In the genomic region with DNA sequence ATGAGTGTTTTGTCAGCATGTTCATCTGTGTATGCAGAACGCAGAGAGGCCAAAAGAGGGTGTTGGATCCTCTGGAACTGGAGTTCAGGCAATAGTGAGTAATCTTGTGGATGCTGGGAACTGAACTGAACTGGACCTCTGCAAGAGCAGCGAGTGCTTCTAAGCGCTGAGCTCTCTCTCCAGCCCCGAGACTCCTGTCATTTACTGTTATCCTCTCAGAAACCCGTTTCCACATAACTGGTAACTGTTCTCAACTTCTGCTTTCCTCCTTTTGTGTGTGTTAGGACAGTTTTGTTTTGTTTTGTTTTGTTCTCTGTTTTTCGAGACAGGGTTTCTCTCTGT, we compare ENCODE assay signal across 8 mouse cellular contexts. TPM values are rescaled to one million over a fixed set of nuclear protein-coding genes. Genes with fewer than 3 reads are reported as not detected.
DNase-seq lines count a peak whose midpoint lies in the region; ATAC-seq lines count a peak whose summit lies in the region.

No protein-coding gene starts in this region.

- no peaks in the 10 kb centered on the region for H3K9me3 ChIP-seq in heart, embryonic 12.5 days (replicated peaks)
- H3K9me3 ChIP-seq in hindbrain, embryonic 16.5 days (ENCODE audit: control insufficient read depth, low read length), result no peaks in the 10 kb centered on the region
- H3K9me3 ChIP-seq in midbrain, embryonic 12.5 days, result no peaks in the 10 kb centered on the region

- no peak overlapping the region for H3K27ac ChIP-seq in heart, embryonic 12.5 days (ENCODE audit: poor library complexity, severe bottlenecking)
- no peak overlapping the region for H3K27ac ChIP-seq in hindbrain, embryonic 16.5 days (ENCODE audit: low read depth, low read length)
- no peak overlapping the region for H3K27ac ChIP-seq in midbrain, embryonic 12.5 days (replicated peaks)

- H3K9ac ChIP-seq in heart, embryonic 12.5 days, result no peak overlapping the region
- H3K9ac ChIP-seq in hindbrain, embryonic 16.5 days (ENCODE audit: low read depth, low read length), result no peak overlapping the region
- no peak overlapping the region; the same call in 1 of the 2 replicates for H3K9ac ChIP-seq in midbrain, embryonic 12.5 days (replicated peaks)

- H3K4me2 ChIP-seq in heart, embryonic 12.5 days, result peak overlapping the region; percentile 97
- H3K4me2 ChIP-seq in hindbrain, embryonic 16.5 days (ENCODE audit: low read length), result peak overlapping the region; percentile 57
- peak overlapping the region; percentile 93 for H3K4me2 ChIP-seq in midbrain, embryonic 12.5 days (replicated peaks)

- 9% methylated on average over 6 of the region's 6 CpGs for WGBS in heart, embryonic 12.5 days
- WGBS in hindbrain, embryonic 16.5 days, result 9% methylated on average over 6 of the region's 6 CpGs
- WGBS in midbrain, embryonic 12.5 days, result 14% methylated on average over 6 of the region's 6 CpGs

- H3K27me3 ChIP-seq in heart, embryonic 12.5 days (replicated peaks), result no peaks in the 10 kb centered on the region
- no peaks in the 10 kb centered on the region for H3K27me3 ChIP-seq in hindbrain, embryonic 16.5 days (replicated peaks; ENCODE audit: control insufficient read depth, insufficient read depth, low read length)
- H3K27me3 ChIP-seq in midbrain, embryonic 12.5 days, result no peaks in the 10 kb centered on the region

- no peak for ATAC-seq in heart, embryonic 12.5 days (ENCODE audit: insufficient number of reproducible peaks, low FRiP score)
- peak; percentile 18 for ATAC-seq in common myeloid progenitor, adult 5-6 weeks (replicated peaks; ENCODE audit: low read depth, poor library complexity, severe bottlenecking)
- ATAC-seq in hindbrain, embryonic 16.5 days, result peak; percentile 19; the same call in 1 of the 2 replicates
- peak; percentile 14 for ATAC-seq in midbrain, embryonic 12.5 days (ENCODE audit: low FRiP score, low read depth)

- peak overlapping the region; percentile 86 for H3K4me3 ChIP-seq in heart, embryonic 12.5 days
- peak overlapping the region; percentile 90 for H3K4me3 ChIP-seq in hindbrain, embryonic 16.5 days (ENCODE audit: low read length)
- H3K4me3 ChIP-seq in midbrain, embryonic 12.5 days, result peak overlapping the region; percentile 88

- no peak for DNase-seq in heart, postnatal 36 days
- DNase-seq in yolk sac, embryonic 10.5 days (ENCODE audit: low spot score), result no peak
- no peak for DNase-seq in kidney, postnatal 36 days
- no peak for DNase-seq in frontal cortex, postnatal 10 days (ENCODE audit: low spot score in 2 of 2)

- H3K4me1 ChIP-seq in heart, embryonic 12.5 days (replicated peaks), result peaks cover 35% of the 10 kb centered on the region
- H3K4me1 ChIP-seq in hindbrain, embryonic 16.5 days (ENCODE audit: control insufficient read depth, insufficient read depth, low read depth, low read length), result peaks cover 29% of the 10 kb centered on the region
- H3K4me1 ChIP-seq in midbrain, embryonic 12.5 days, result peaks cover 20% of the 10 kb centered on the region

- intact Hi-C loops in heart, postnatal 36 days (cut with DNase I), result no loop called here

- H3K36me3 ChIP-seq in heart, embryonic 12.5 days, result peaks cover 34% of the 10 kb centered on the region
- peaks cover 11% of the 10 kb centered on the region for H3K36me3 ChIP-seq in hindbrain, embryonic 16.5 days (ENCODE audit: control insufficient read depth, insufficient read depth, low read length)
- H3K36me3 ChIP-seq in midbrain, embryonic 12.5 days, result peaks cover 28% of the 10 kb centered on the region

RNA-seq across cellular contexts. Expression of a gene that starts 0.5 kb away (rescaled TPM):
- polyA plus RNA-seq in heart, embryonic 12.5 days (2016; fragmentation: Nextera tagmentation; extraction: Ambion mirVana), result 2,134 and 2,138 TPM in 2 replicates
- total RNA-seq in heart, postnatal 36 days (2021), result 100 to 1,000 TPM; 395 to 437 TPM
- total RNA-seq in common myeloid progenitor, adult 5-6 weeks (2017), result 385 and 388 TPM in 2 replicates
- polyA plus RNA-seq in hindbrain, embryonic 16.5 days (2015; fragmentation: Nextera tagmentation; extraction: Ambion mirVana), result 1,071 and 1,270 TPM in 2 replicates
- 763 and 786 TPM in 2 replicates for polyA plus RNA-seq in midbrain, embryonic 12.5 days (2016; fragmentation: Nextera tagmentation; extraction: Ambion mirVana)

RNA-seq across cellular contexts. Expression of a gene that starts 11.8 kb away (rescaled TPM):
- 151 and 154 TPM in 2 replicates for polyA plus RNA-seq in heart, embryonic 12.5 days (2016; fragmentation: Nextera tagmentation; extraction: Ambion mirVana)
- total RNA-seq in heart, postnatal 36 days (2021), result 10 to 100 TPM; 72.2 to 72.6 TPM
- 68.3 and 73.2 TPM in 2 replicates for total RNA-seq in common myeloid progenitor, adult 5-6 weeks (2017)
- polyA plus RNA-seq in hindbrain, embryonic 16.5 days (2015; fragmentation: Nextera tagmentation; extraction: Ambion mirVana), result 246 and 249 TPM in 2 replicates
- 230 and 248 TPM in 2 replicates for polyA plus RNA-seq in midbrain, embryonic 12.5 days (2016; fragmentation: Nextera tagmentation; extraction: Ambion mirVana)

RNA-seq across cellular contexts. Expression of a gene that starts 23.1 kb away (rescaled TPM):
- 64.1 and 66.3 TPM in 2 replicates for polyA plus RNA-seq in heart, embryonic 12.5 days (2016; fragmentation: Nextera tagmentation; extraction: Ambion mirVana)
- total RNA-seq in heart, postnatal 36 days (2021), result 10 to 100 TPM; 15.3 to 15.6 TPM
- total RNA-seq in common myeloid progenitor, adult 5-6 weeks (2017), result 31.5 and 39.4 TPM in 2 replicates
- polyA plus RNA-seq in hindbrain, embryonic 16.5 days (2015; fragmentation: Nextera tagmentation; extraction: Ambion mirVana), result 60.6 and 66.9 TPM in 2 replicates
- polyA plus RNA-seq in midbrain, embryonic 12.5 days (2016; fragmentation: Nextera tagmentation; extraction: Ambion mirVana), result 88.4 and 91.0 TPM in 2 replicates

RNA-seq across cellular contexts. Expression of a gene that starts 49.2 kb away (rescaled TPM):
- 16.3 and 16.5 TPM in 2 replicates for polyA plus RNA-seq in heart, embryonic 12.5 days (2016; fragmentation: Nextera tagmentation; extraction: Ambion mirVana)
- total RNA-seq in heart, postnatal 36 days (2021), result 1 to 10 TPM; 5.4 to 7.8 TPM
- total RNA-seq in common myeloid progenitor, adult 5-6 weeks (2017), result 5.9 and 9.0 TPM in 2 replicates
- polyA plus RNA-seq in hindbrain, embryonic 16.5 days (2015; fragmentation: Nextera tagmentation; extraction: Ambion mirVana), result 10.5 and 18.5 TPM in 2 replicates
- 93.7 and 96.3 TPM in 2 replicates for polyA plus RNA-seq in midbrain, embryonic 12.5 days (2016; fragmentation: Nextera tagmentation; extraction: Ambion mirVana)
